Mouse (Mus musculus): ENCODE measurements around the gene Kif6. TPM values are rescaled to one million over a fixed set of nuclear protein-coding genes. Genes with fewer than 3 reads are reported as not detected.

The Kif6 gene
- polyA plus RNA-seq, 1 experiment from 2014 or later, result 0.08 TPM

DNA sequence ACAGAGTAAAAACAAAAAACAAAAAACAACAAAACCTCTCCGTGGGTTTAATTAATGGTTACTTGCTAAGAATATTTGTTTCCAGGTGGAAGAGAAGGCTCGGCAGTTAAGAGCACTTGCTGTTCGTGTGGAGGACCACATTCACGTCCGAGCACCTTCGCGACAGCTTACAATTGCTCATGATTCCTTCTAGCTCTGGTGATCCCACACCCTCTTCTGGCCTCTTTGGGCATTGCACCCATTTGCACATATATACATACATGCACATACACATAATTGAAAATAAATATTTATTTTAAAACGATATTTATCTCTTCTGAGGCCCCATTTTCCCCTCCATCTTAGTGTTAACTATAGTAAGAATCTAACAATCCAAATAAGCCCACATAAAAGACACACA is 13.9 kb downstream of the Kif6 start:
- no peak for ATAC-seq (ENCODE audit: insufficient read depth)
- Histone ChIP-seq H3K27ac (replicated peaks) (no peak overlapping the region), H3K36me3 (replicated peaks) (no peaks in the 10 kb centered on the region), H3K9me3 (replicated peaks) (no peaks in the 10 kb centered on the region), H3K4me2 (no peak overlapping the region), H3K27me3 (no peaks in the 10 kb centered on the region), H3K4me1 (replicated peaks) (no peaks in the 10 kb centered on the region), H3K9ac (no peak overlapping the region), H3K4me3 (replicated peaks) (no peak overlapping the region)
- 75% methylated on average over 8 of the region's 8 CpGs for WGBS (ENCODE audit: insufficient replicate concordance)

DNA sequence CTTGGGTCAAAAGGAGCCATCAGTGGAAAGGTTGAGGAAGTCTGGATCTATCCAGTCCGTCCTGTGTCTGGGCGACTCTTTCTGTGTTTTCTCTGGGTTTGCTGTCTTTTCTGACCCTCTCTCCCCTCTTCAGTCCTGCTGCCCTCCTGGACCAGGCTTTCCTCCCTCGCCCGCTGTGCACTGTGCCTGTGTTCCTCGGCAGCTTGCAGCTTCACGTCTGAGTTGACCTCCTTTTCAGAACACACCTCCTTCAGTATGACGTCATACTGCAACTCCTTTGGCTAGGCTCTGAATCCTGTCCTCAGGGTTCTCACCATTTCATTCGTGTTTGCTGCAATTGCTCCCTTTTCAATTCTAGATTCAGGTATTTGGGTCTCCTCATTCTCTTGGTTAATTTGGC is 18.1 kb downstream of the Kif6 start:
- Histone ChIP-seq H3K4me3 (replicated peaks) (no peak overlapping the region), H3K4me2 (no peak overlapping the region), H3K27me3 (no peaks in the 10 kb centered on the region), H3K9me3 (replicated peaks) (no peaks in the 10 kb centered on the region), H3K9ac (no peak overlapping the region), H3K36me3 (replicated peaks) (no peaks in the 10 kb centered on the region), H3K4me1 (replicated peaks) (no peaks in the 10 kb centered on the region), H3K27ac (replicated peaks) (no peak overlapping the region)
- 45% methylated on average over 8 of the region's 8 CpGs for WGBS (ENCODE audit: insufficient replicate concordance)
- no peak for ATAC-seq (ENCODE audit: insufficient read depth)

DNA sequence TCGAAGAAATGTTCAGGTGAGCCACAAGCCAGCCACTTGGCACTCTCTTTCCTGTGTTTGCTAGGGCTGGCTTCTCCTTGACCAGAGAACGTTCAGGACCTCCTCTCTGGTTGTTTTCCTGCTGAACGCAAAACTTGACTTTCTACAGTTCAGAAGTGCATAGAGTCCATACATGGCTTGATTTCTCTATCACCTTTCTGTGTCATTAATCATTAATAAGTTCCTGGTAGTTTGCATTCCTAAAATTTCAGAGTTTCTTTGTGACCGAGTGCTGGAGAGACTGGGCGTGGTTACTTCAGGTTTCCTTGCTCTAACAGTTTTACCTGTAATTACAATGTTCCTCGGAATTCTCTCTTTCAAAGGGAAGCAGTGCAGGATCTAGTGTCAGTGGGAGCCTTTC is 27.0 kb downstream of the Kif6 start:
- no peak for ATAC-seq (ENCODE audit: insufficient read depth)
- no peak overlapping the region for H3K9ac ChIP-seq
- no peak overlapping the region for H3K27ac ChIP-seq (replicated peaks)
- H3K4me3 ChIP-seq (replicated peaks), result no peak overlapping the region
- no peaks in the 10 kb centered on the region for H3K4me1 ChIP-seq (replicated peaks)
- no peaks in the 10 kb centered on the region for H3K36me3 ChIP-seq (replicated peaks)
- H3K4me2 ChIP-seq, result no peak overlapping the region
- no peaks in the 10 kb centered on the region for H3K9me3 ChIP-seq (replicated peaks)
- H3K27me3 ChIP-seq, result no peaks in the 10 kb centered on the region
- 68% methylated on average over 6 of the region's 6 CpGs for WGBS (ENCODE audit: insufficient replicate concordance)

DNA sequence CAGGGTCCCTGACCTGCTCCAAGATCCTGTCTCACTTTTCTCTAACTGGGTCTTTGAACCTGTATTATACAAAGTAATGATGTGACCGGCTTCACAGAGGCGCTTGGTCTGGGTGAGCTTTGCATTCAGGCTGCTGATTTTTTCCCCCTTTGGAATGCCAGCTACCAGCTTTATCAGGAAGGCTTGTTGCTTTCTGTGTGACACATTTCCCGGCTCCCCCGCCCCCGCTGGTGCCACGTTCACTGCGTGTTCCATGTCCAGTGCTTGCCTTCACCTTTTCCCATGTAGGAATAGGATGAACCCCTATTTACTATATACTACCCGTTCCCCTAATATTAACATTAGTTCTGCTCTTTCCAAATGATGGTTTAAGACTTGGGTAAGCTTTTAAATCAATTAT is 27.4 kb downstream of the Kif6 start:
- H3K27ac ChIP-seq (replicated peaks), result no peak overlapping the region
- H3K4me3 ChIP-seq (replicated peaks), result no peak overlapping the region
- no peak overlapping the region for H3K4me2 ChIP-seq
- no peaks in the 10 kb centered on the region for H3K4me1 ChIP-seq (replicated peaks)
- ATAC-seq (ENCODE audit: insufficient read depth), result no peak
- H3K36me3 ChIP-seq (replicated peaks), result no peaks in the 10 kb centered on the region
- H3K9ac ChIP-seq, result no peak overlapping the region
- no peaks in the 10 kb centered on the region for H3K27me3 ChIP-seq
- no peaks in the 10 kb centered on the region for H3K9me3 ChIP-seq (replicated peaks)
- 73% methylated on average over 8 of the region's 8 CpGs for WGBS (ENCODE audit: insufficient replicate concordance)

DNA sequence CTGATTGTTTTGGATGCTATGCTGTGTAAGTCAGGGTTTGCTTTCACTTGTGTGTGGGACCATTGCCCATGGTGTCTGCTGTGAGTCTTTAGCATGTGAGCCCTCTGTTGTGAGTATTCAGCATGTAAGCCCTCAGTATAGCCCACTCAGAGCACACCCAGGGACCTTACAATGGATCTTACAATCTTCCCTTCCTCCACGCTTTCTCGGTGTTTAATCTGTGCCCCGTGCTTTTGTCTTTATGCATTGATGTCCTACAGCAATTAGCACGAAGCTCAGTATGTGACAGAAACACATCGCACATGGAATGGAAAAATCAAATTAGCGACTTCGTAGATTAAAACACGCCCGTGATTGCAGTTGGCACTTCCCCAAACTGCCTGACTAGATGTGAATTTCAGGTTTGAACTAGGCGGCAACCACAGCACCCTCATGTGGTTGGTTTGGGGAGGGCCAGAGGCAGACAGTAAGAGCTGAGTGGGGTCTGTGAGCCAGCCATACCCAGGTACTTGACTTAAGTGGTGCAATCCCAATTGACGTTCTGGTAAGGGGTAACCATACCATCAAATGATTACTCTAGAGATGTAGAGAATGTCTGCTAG is 28.1 kb downstream of the Kif6 start:
- H3K27ac ChIP-seq (replicated peaks), result no peak overlapping the region
- H3K4me1 ChIP-seq (replicated peaks), result no peaks in the 10 kb centered on the region
- ATAC-seq (ENCODE audit: insufficient read depth), result no peak
- WGBS (ENCODE audit: insufficient replicate concordance), result 69% methylated on average over 11 of the region's 11 CpGs
- no peaks in the 10 kb centered on the region for H3K27me3 ChIP-seq
- no peak overlapping the region for H3K4me2 ChIP-seq
- H3K9ac ChIP-seq, result no peak overlapping the region
- no peaks in the 10 kb centered on the region for H3K9me3 ChIP-seq (replicated peaks)
- no peak overlapping the region for H3K4me3 ChIP-seq (replicated peaks)
- H3K36me3 ChIP-seq (replicated peaks), result no peaks in the 10 kb centered on the region

DNA sequence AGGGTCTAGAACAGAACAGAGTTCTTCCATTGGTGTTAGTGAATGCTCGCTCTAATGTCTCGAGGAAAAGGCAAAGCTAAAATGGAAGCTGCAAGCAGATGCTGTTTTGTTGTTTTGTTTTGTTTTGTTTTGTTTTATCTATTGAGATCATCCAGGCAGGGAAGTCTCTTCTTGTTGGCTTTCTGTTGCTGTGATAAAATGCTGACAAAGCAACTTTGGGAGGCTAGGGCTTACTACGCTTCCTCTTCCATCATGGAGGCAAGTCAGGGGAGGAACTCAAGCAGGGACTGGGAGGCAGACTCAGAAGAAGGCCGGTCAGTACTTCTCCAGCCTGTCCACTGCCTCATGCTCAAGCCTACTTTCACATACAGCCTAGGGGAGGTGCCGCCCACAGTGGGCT is 31.3 kb downstream of the Kif6 start:
- WGBS (ENCODE audit: insufficient replicate concordance), result 56% methylated on average over 5 of the region's 5 CpGs
- no peak overlapping the region for H3K9ac ChIP-seq

DNA sequence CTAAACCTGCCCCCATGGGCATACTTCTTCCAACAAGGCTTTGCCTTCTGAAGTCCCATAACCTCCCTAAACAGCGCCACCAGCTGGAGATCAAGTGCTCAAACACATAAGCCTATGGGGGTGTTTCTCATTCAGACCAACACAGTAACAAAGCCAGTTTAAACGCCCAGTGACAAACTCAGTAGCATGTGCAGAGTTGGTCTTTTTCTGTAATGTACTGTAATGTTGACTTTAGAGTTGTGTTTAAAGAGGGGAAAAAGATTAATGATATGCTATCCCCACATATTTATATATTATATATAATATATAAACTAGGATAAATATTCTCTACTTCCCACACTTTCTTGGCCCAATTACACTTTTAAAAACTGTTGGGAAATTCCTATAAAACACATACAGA is 34.0 kb downstream of the Kif6 start:
- H3K4me2 ChIP-seq, result no peak overlapping the region
- ATAC-seq (ENCODE audit: insufficient read depth), result no peak
- H3K4me3 ChIP-seq (replicated peaks), result no peak overlapping the region
- no peaks in the 10 kb centered on the region for H3K9me3 ChIP-seq (replicated peaks)
- no peaks in the 10 kb centered on the region for H3K4me1 ChIP-seq (replicated peaks)
- H3K27ac ChIP-seq (replicated peaks), result no peak overlapping the region
- H3K9ac ChIP-seq, result no peak overlapping the region
- H3K27me3 ChIP-seq, result no peaks in the 10 kb centered on the region
- WGBS (ENCODE audit: insufficient replicate concordance), result 57% methylated on average over 2 of the region's 2 CpGs
- no peaks in the 10 kb centered on the region for H3K36me3 ChIP-seq (replicated peaks)

More for the DNA sequence above, 31.3 kb downstream of the Kif6 start:
- ATAC-seq (ENCODE audit: insufficient read depth), result no peak
- Histone ChIP-seq H3K36me3 (replicated peaks) (no peaks in the 10 kb centered on the region), H3K27ac (replicated peaks) (no peak overlapping the region), H3K9me3 (replicated peaks) (no peaks in the 10 kb centered on the region), H3K27me3 (no peaks in the 10 kb centered on the region), H3K4me2 (no peak overlapping the region), H3K4me1 (replicated peaks) (no peaks in the 10 kb centered on the region), H3K4me3 (replicated peaks) (no peak overlapping the region)

DNA sequence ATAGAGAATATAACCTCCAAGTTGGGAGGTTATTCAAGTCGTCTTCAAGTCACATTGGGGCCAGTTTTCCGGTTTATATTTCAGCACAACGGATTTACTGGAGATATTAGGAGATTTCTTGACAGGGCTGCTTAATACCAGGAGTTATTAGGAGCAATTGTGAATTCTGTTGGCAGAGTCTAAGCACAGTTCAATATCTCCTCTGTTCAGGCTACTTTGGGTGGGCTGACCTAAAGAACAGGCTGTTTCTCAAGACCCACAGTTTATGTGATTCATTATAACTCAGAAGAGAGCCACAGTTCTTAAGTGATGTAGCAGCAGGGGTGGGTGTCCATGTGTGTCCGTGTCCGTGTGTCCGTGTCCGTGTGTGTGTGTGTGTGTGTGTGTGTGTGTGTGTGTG is 34.5 kb downstream of the Kif6 start:
- Histone ChIP-seq H3K4me1 (replicated peaks) (no peaks in the 10 kb centered on the region), H3K4me2 (no peak overlapping the region), H3K36me3 (replicated peaks) (no peaks in the 10 kb centered on the region), H3K9me3 (replicated peaks) (no peaks in the 10 kb centered on the region), H3K27ac (replicated peaks) (no peak overlapping the region), H3K4me3 (replicated peaks) (no peak overlapping the region), H3K27me3 (no peaks in the 10 kb centered on the region), H3K9ac (no peak overlapping the region)
- no peak for ATAC-seq (ENCODE audit: insufficient read depth)
- 65% methylated on average over 7 of the region's 7 CpGs for WGBS (ENCODE audit: insufficient replicate concordance)

DNA sequence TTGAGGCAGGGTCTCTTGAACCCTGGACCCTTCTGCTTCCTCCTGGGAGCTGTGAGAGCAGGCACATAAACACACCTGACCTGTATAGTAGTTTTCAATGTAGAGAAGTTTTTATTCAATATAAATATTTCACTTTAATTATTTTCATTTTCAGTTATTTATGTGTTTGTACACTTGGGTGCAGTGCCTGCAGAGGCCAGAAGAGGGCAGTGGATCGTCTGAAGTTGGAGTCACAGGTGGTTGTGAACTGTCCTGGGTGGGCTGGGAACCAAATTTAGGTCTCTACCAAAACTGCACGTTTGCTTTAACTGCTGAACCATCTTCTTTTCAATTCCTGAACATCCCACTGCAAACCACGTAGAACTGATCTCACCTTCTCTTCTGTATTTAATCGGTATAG is 35.4 kb downstream of the Kif6 start:
- no peak overlapping the region for H3K4me3 ChIP-seq (replicated peaks)
- no peak overlapping the region for H3K27ac ChIP-seq (replicated peaks)
- H3K9me3 ChIP-seq (replicated peaks), result no peaks in the 10 kb centered on the region
- no peaks in the 10 kb centered on the region for H3K36me3 ChIP-seq (replicated peaks)
- H3K4me2 ChIP-seq, result no peak overlapping the region
- no peaks in the 10 kb centered on the region for H3K27me3 ChIP-seq
- 62% methylated on average over 4 of the region's 4 CpGs for WGBS (ENCODE audit: insufficient replicate concordance)
- no peak for ATAC-seq (ENCODE audit: insufficient read depth)
- H3K9ac ChIP-seq, result no peak overlapping the region
- H3K4me1 ChIP-seq (replicated peaks), result no peaks in the 10 kb centered on the region

DNA sequence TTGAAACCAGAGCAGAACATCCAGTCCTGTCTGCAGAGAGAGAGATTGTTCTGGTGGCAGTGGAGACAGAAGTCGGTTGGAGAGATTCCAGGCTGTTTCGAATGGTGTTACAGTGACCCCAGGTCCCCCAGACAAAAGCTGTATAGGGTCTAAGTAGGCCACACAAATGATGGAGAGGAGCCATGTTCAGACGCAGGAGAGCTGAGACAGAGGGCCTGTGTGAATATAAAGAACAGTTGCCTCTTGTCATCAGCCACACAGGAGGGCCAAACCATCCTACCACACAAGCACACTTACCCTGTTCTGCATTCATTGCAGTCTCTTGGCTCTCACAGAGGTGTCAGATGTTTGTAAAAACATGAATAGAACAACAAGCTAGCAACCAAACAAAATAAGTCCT is 37.4 kb downstream of the Kif6 start:
- Histone ChIP-seq H3K4me2 (no peak overlapping the region), H3K9me3 (replicated peaks) (no peaks in the 10 kb centered on the region), H3K27me3 (no peaks in the 10 kb centered on the region), H3K4me3 (replicated peaks) (no peak overlapping the region), H3K4me1 (replicated peaks) (no peaks in the 10 kb centered on the region), H3K27ac (replicated peaks) (no peak overlapping the region), H3K9ac (no peak overlapping the region), H3K36me3 (replicated peaks) (no peaks in the 10 kb centered on the region)
- WGBS (ENCODE audit: insufficient replicate concordance), result 60% methylated on average over 3 of the region's 3 CpGs
- ATAC-seq (ENCODE audit: insufficient read depth), result no peak

DNA sequence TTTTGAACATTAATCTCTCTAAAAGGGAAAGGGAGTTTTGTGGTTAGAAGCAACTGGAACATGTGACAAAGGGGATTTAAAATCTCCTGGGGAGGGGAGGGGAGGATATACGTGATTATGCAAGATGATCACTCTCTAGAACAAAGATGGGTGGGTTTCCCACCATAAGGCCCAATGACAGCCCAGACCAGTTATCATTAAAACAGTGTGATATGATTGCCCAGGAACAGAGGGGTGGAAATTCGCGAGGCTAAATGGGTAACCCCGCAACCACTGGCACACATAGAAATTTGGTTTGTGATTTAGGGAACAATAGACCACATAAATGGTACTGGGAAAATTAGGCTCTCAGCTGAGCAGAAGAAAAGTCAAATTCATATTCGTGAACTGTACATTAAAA is 37.9 kb downstream of the Kif6 start:
- Histone ChIP-seq H3K9me3 (replicated peaks) (no peaks in the 10 kb centered on the region), H3K27me3 (no peaks in the 10 kb centered on the region), H3K4me2 (no peak overlapping the region), H3K4me1 (replicated peaks) (no peaks in the 10 kb centered on the region), H3K36me3 (replicated peaks) (no peaks in the 10 kb centered on the region), H3K27ac (replicated peaks) (no peak overlapping the region), H3K4me3 (replicated peaks) (no peak overlapping the region), H3K9ac (no peak overlapping the region)
- ATAC-seq (ENCODE audit: insufficient read depth), result no peak
- 59% methylated on average over 5 of the region's 5 CpGs for WGBS (ENCODE audit: insufficient replicate concordance)

DNA sequence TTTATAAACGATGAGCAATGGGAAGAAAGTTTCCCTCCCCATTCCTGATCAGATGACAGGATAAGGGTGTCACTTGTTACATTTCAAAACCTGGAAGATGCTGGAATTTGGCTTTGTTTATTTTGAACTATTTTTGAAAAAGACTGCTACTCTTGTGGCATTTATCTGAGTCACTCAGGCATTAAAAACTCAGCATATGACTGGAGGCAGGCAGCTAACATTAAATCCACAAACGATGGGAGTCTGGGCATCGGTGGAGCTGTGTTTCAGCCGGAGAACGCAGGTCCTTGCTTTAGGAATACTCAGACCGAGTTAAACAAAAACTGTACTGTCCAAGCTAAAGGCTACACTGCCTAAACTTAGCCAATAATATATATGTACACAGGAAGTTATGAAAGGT is 46.7 kb downstream of the Kif6 start:
- Histone ChIP-seq H3K9me3 (replicated peaks) (no peaks in the 10 kb centered on the region), H3K27me3 (no peaks in the 10 kb centered on the region), H3K4me2 (no peak overlapping the region), H3K27ac (replicated peaks) (no peak overlapping the region), H3K4me3 (replicated peaks) (no peak overlapping the region), H3K9ac (no peak overlapping the region), H3K4me1 (replicated peaks) (no peaks in the 10 kb centered on the region), H3K36me3 (replicated peaks) (no peaks in the 10 kb centered on the region)
- 55% methylated on average over 6 of the region's 6 CpGs for WGBS (ENCODE audit: insufficient replicate concordance)
- ATAC-seq (ENCODE audit: insufficient read depth), result no peak

All from liver, embryonic 15.5 days (tissue).